Mouse (Mus musculus): ENCODE measurements around the gene Olfr27.

The Olfr27 gene

DNA sequence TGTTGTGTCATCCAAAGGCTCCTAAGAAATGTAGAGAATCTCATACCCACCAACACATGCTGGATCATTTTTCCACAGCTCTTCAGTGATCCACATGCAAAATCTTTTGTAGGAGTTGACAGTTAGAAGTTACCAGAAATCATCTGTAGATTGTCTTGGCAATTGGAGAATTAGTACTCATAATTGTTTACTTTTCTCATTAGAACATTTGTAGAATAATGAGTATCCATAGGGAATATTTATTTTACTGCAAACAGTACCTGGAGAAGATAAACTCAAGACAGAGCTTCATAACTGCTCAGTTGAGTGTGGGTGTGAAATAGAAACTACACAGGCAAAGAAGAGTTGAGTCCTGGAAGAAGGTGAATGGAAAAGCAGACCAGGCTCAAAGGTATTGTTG lies at the start of gene Olfr27:
Gene Olfr27 (plus strand): TSS at position 301 of the 400 bp plus-strand sequence.
- DNase-seq = no peak

- DNase-seq = no peak
Measured at GRCm38 (mm10) chr9:39078787-39079186, 49.1 kb upstream of the Olfr27 start, which contains the start of gene Olfr938. Gene Olfr938, minus strand, starts transcription at chr9:39078887.

DNA sequence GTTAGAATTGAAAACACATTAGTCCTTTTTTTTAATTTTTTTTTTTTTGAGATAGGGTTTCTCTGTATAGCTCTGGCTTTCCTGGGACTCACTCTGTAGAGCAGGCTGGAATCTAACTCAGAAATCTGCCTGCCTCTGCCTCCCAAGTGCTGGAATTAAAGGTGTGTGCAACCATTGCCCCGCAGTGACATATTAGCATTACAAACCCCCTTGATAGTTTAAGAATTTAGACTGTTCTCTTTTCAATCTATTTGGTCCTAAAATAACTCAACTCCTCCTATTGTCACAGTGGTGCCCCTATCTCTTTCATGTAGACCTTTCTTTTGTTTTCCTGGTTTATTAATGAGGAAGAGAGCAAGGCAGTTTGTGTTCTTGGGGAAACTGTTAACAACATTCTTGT lies 605 bp upstream of the Olfr27 start:
- DNase-seq = no peak

- DNase-seq = no peak
Measured at GRCm38 (mm10) chr9:39152401-39152800, 24.5 kb downstream of the Olfr27 start.

GRCm38 (mm10) chr9:39166004-39166403 lies 38.1 kb downstream of the Olfr27 start, which contains the start of gene Olfr943:
Gene Olfr943, plus strand, starts transcription at chr9:39166304.
- no peak for DNase-seq

Data from cerebellum, adult 9-10 months (tissue).